Mouse (Mus musculus): ENCODE data around the gene Skp1a.

The Skp1a gene

GRCm38 (mm10) chr11:52277433-52278150 lies 45.8 kb downstream of the Skp1a start:
- in situ Hi-C loops (cut with MboI, MseI) = no loop called here

- in situ Hi-C loops (cut with MboI, MseI) = no loop called here
Measured at GRCm38 (mm10) chr11:52278164-52278563, 46.4 kb downstream of the Skp1a start.

GRCm38 (mm10) chr11:52278991-52279390 lies 47.2 kb downstream of the Skp1a start:
- in situ Hi-C loops (cut with MboI, MseI) = no loop called here

- in situ Hi-C loops (cut with MboI, MseI) = no loop called here
Measured at GRCm38 (mm10) chr11:52279611-52280145, 47.9 kb downstream of the Skp1a start.

GRCm38 (mm10) chr11:52280566-52281455 lies 49.0 kb downstream of the Skp1a start:
- in situ Hi-C loops (cut with MboI, MseI) = no loop called here

- in situ Hi-C loops (cut with MboI, MseI) = no loop called here
Measured at GRCm38 (mm10) chr11:52281568-52282328, 50.0 kb downstream of the Skp1a start.

GRCm38 (mm10) chr11:52282420-52282773 lies 50.6 kb downstream of the Skp1a start:
- in situ Hi-C loops (cut with MboI, MseI) = no loop called here

GRCm38 (mm10) chr11:52282774-52283595 lies 51.2 kb downstream of the Skp1a start, which contains the start of gene Tcf7:
Tcf7 (minus strand) TSS chr11:52283014.
- in situ Hi-C loops (cut with MboI, MseI) = no loop called here

- in situ Hi-C loops (cut with MboI, MseI) = no loop called here
Measured at GRCm38 (mm10) chr11:52283596-52284571, 52.1 kb downstream of the Skp1a start.

GRCm38 (mm10) chr11:52286301-52286957 lies 54.6 kb downstream of the Skp1a start:
- in situ Hi-C loops (cut with MboI, MseI) = no loop called here

- in situ Hi-C loops (cut with MboI, MseI) = no loop called here
Measured at GRCm38 (mm10) chr11:52286958-52287305, 55.1 kb downstream of the Skp1a start.

GRCm38 (mm10) chr11:52292346-52292745 lies 60.6 kb downstream of the Skp1a start:
- in situ Hi-C loops (cut with MboI, MseI) = no loop called here

- in situ Hi-C loops (cut with MboI, MseI) = no loop called here
Measured at GRCm38 (mm10) chr11:52292894-52293293, 61.1 kb downstream of the Skp1a start.

GRCm38 (mm10) chr11:52294103-52294502 lies 62.3 kb downstream of the Skp1a start:
- in situ Hi-C loops (cut with MboI, MseI) = no loop called here
